Mouse (Mus musculus) 3T3-L1 (cell line): ENCODE measurements at regions not wholly inside any gene's neighbourhood (a gene's known extent, or its start where the extent isn't known, plus 50 kb on each side); places are given as distances from the start of the nearest gene placed in this dataset.

Experiments used
- DNase-seq: peaks from one replicate; pipeline ENCODE4 v3.0.0-alpha.2; 2015; ENCODE audit warnings: low read depth, low spot score

DNA sequence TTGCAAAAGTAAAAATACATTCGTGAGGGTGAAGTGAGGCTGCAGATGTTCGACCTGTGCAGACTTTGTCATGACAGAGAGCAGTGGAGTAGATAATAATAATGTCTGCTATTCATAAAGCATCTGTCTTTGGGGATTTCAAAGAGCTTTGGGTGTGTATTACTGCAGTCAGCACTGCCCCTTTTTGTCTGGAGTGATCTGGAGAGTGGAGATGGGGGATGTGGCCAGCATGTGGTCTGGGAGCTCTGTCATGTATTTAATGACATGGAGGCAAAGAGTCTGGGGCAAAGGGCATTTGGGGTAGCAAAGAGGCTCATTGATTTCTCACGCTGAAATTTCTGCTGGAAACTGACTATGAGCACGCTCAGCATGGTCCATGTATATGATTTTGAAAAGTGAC, 510.8 kb upstream of the Pou3f2 start:
- no peak for DNase-seq

DNA sequence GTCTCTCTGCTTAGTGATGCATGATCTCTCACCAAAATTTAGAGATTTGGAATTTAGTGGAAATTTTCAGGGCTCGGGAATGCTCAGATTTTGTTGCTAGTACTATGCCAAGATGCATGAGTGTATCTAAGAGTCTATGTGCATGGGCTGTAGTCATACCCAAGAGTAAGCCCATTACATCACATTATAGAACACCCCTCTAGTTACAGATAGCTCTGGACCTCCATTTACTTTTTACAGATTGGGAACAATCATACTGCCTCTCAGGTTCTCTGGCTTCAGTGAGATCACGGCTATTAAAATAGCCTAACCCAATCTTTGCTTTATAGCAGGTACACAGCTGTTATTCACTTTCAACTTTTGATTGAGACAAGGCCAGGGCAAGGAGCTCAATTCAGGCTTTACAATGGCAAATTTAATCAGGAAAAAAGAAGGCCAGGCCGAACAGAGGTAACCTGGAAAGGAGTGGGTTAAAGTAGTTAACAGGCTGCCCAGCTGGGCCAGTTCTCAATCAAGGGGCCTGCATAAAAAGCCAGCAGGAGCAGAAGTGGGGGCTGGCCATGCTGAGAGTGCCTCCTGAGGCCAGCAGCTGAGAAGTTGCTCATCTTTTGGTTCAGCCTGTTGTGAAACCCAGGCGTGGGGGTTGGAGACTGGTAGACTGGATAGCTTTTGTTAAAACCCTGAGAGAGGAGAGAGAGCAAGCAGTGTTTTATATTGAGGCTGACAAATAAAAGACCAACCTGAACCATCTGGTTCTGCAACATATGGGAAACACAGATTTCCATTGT, 509.2 kb upstream of the Pou3f2 start:
- no peak for DNase-seq

- DNase-seq: no peak
Observed at GRCm38 (mm10) chr4:22986763-22987468, 498.8 kb upstream of the Pou3f2 start.

- DNase-seq: no peak
Observed at GRCm38 (mm10) chr4:22973585-22974116, 485.5 kb upstream of the Pou3f2 start.

DNA sequence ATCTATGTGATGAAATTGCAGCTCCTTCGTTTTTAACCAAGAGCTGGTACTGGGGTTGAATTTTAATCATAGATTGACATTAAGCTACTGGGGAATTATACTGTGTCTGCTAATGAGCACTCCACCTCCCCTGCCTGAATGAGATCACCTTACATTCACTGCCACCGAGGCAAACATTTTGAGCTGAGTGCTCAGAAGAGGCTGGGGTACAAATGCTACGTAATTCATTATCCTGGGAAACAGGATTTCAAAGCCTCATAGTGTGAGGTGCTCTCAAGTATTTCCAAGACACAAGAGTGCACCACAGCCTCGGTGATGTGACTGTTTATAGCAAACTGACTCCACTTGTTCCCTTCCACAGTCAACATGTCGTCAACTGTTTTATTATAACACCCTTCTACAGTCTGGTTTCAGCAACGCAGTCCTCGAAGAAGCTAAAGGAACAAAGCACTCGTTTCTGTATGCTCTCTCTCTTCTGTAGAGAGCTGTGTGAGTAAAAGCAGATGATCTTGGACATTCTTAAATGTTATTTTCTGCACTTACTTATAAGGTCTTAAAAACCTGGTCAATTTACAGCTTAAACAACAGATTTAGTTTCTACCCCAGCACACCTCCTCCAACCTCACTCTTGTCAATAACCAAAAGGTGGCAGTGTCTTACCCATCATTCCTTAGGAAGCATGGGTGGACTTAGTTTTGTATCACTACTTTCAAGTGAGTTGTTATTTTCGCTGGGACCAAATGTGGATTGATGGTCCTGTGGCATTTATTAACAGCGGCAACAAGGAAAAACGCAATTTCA, 484.8 kb upstream of the Pou3f2 start:
- DNase-seq: no peak

DNA sequence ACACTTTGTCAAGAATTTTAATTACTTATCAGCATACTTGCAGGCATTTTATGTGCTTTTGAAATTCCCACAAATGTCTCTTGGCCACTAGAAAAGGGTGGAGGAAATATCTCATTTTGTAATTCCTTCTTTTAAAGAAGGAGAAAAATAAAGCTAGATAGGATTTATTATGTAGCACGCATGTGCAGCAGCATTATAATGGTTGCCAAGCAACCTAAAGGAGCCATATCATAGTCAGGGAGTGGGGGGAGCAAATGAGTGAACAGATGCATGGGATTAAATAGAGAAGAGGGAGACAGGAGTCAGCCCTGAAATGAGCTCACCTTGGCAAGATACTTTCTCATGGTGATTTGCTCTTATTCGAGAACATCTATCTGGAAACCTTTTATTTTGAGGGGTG, 483.0 kb upstream of the Pou3f2 start:
- no peak for DNase-seq

- DNase-seq: no peak
Observed at GRCm38 (mm10) chr4:22970495-22970894, 482.3 kb upstream of the Pou3f2 start.

DNA sequence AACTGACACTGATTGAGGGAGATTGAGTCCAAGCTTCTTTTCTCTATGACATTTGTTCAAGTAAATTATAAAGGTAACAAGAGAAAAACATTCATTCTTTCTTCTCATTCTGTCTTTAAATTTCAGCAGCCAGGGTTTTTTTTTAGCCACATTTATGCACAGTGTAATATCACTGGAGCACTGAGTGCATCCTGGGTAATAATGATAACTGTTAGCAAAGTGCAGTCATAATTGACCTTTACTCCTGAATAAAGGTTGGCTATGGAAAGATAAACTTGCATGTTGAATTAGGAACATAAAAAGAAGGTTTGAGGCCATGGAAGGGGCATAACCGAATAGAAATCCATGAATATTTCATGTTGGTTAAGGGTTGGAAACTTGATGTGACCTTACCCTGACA, 461.3 kb upstream of the Pou3f2 start:
- no peak for DNase-seq

GRCm38 (mm10) chr4:22948880-22949279, 460.7 kb upstream of the Pou3f2 start:
- DNase-seq: no peak

- DNase-seq: no peak
Observed at GRCm38 (mm10) chr4:22946788-22947406, 458.7 kb upstream of the Pou3f2 start.

DNA sequence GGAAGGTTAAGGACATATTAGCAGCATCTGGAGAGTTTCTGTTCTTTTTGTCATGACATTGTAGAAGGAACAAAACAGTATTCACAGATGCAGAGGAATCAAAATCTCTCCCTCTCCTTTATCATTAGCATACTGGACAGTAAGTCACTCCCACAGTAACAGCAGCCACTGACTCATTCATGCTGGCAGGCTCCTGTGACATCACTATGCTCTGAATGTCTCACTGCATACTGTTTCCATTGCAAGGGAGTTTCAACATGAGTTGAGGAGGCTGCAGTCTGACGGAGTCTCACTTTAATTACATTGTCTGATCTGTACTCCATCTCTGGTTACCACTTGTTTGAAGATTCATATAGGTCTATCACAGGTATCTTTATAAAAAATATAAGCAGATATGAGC, 450.1 kb upstream of the Pou3f2 start:
- peak; percentile 2 for DNase-seq

DNA sequence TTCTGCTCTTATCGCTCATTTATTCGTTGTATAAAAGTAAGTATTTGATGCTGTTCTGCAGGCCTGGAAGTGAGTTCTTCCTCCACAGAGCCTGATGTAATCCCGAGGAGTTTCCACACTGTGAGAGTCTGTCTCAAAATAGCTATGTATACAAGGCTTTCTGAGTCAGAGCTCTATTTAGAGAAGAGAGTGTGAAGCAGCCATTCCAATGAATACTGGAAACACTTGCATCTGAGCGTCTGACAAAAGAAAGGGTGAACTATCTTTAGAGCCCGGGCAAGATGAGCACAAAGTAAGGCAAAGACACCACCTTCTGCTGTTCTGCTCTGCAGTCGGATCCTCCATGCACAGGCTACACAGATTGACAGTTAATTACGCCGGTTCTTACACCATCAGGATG, 436.0 kb upstream of the Pou3f2 start:
- DNase-seq: no peak

DNA sequence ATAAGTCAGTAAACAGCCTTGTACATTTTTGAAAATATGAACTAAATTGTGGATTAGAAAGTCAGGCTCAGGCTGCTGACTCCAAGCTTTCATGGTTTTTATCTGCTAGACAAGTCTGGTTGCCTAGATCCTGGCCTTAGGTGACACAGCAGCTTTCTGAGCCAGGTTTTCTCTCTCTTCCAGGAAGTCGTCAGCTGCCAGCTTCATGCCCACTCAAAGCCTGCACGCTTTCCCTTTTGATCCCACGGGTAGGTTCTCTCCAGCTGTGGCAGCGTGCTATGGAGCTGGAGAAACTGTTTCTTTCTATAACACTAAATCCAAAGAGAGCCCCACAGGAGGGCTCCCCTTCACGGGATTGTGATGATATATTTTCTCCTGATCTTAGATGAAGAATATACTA, 426.7 kb upstream of the Pou3f2 start:
- no peak for DNase-seq

DNA sequence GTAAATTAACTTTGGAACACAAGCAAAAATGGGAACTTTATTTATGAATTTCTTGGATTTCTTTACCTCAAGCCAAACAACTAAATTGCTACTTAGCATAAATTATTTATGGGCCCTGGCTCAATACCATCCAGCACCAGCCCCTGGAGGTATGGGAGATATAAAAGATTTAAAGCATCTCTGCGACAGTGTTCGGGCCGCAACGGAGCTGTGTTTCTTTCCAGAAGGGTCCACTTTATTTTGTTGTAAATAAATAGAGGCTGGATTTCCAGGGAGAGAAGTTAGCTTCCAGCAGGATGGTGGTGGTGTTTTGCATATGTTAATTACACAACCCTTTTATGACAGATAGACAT, 404.5 kb upstream of the Pou3f2 start:
- DNase-seq: no peak

GRCm38 (mm10) chr4:22891974-22892693, 404.0 kb upstream of the Pou3f2 start:
- no peak for DNase-seq

GRCm38 (mm10) chr4:22880692-22881091, 392.5 kb upstream of the Pou3f2 start:
- DNase-seq: no peak

DNA sequence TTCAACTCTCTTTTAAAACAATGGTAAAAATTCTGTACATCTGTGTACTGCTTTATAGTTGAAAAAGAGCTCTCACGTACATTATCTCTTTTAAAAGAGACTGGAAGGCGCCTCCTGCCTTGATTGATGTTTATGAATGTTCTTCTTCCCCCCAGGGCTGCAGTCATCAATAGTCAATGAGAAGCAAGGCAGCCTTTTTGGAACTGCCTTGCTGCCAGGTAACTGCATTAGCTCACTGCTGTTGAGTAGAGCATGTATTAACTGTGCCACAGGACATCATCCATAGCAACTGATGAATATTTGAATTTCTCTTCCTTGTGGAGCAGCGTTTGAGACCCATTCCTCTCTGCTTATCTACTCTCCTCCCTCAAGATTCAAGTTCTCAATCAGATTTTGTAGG, 387.2 kb upstream of the Pou3f2 start:
- no peak for DNase-seq

DNA sequence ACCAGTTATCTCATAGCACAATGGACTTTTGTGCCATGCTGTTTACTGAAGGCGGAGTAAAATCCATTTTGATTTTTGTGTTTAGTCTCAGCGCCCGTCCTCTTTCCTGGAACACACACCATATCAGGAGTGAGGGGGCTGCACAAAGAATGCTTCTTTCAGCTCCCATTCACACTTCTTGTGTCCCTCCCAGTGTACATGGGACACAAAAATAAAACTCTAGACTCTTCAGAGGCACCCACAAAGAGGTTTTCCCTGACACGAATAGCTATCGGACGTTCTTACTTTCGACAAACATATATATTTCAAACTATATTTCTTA, 347.9 kb upstream of the Pou3f2 start:
- no peak for DNase-seq

DNA sequence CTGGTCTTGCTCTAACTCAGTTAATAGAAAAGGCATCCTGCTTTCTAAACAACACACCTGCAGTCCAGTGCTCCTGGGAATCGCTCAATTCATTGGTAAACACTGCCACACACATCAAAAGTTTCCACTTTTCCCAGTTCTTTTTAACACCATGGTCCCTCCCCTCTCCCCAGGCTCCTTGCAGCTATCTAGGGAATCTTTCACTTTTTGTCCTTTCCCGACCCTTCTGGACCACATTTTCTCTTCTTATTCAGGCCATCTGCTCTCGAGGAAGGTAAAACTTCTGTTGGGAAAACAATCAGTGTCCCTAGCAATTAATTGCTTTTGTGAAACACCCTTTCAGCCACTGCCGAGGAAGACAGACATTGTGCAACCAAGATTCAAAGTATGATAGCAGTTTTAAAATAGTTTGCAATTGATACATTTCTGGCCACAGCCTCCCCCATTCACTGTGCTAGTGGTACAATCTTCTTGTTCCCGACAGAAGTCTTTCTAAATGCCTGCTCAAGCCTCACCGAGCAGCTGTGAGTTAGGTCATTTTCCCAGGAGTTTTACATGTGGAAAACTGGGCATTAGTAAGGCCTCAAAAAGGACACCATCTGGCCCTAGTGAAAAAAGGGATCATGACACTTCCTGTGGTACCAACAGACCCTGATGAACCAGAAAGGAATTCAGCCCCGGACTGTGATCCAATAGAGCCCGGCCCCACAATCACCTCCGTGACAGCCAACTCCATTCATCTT, 347.4 kb upstream of the Pou3f2 start:
- DNase-seq: no peak

GRCm38 (mm10) chr4:22833851-22834440, 345.8 kb upstream of the Pou3f2 start:
- no peak for DNase-seq
